ENCODE assay signal across 11 mouse cellular contexts in the genomic region with DNA sequence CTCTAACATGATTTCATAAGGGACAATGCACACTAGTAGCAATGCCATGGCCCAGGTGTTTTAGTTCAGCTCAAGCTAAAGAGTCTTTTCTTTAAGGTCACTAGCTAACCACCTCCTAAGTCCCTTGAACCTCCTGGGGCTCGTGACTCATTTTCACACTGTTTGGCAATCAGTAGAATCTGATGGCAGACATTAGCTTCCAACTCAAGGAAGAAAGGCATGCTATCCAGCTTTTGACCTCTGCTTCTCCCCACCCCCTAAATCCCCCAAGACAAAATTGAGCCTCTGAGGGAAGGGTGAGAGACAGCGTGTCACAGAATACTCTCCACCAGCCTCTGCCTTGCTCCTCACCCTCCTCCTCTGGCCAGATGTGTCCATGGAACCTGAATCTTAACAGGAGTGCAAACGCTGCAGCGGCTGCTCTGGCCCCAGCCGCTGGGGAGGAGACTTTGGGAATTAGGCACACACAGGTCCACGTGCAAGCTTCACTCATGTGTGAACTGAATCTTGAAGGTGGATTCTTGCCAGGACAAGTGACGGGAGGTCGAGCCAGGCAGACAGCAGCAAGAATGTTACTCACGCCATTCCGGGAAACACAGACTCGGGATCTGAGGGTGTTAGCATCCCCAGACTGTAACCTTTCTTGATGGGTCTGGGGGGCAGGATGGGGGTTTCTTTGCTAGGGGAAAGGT. TPM values are rescaled to one million over a fixed set of nuclear protein-coding genes. Genes with fewer than 3 reads are reported as not detected.
DNase-seq lines count a peak whose midpoint lies in the region; ATAC-seq and TF ChIP-seq lines count a peak whose summit lies in the region.
"Had no signal": no experiment of that assay in that cellular context is flagged by ENCODE, and none has a peak within 500 bp of the region (broad histone marks: within the 10 kb centered on the region; RNA-seq: fewer than 3 reads in every experiment).

No protein-coding gene starts in this region.

- no peak overlapping the region for H3K27ac ChIP-seq in hindbrain, embryonic 14.5 days
- no peak overlapping the region for H3K27ac ChIP-seq in hindbrain, embryonic 13.5 days
- no peak overlapping the region for H3K27ac ChIP-seq in midbrain, embryonic 15.5 days

- no peak overlapping the region for H3K9ac ChIP-seq in hindbrain, embryonic 14.5 days
- H3K9ac ChIP-seq in hindbrain, embryonic 13.5 days: no peak overlapping the region
- H3K9ac ChIP-seq in midbrain, embryonic 15.5 days: no peak overlapping the region

- WGBS in hindbrain, embryonic 14.5 days: 48% methylated on average over 11 of the region's 11 CpGs
- 50% methylated on average over 11 of the region's 11 CpGs for WGBS in hindbrain, embryonic 13.5 days
- 36% methylated on average over 11 of the region's 11 CpGs for WGBS in midbrain, embryonic 15.5 days

- no peaks in the 10 kb centered on the region for H3K36me3 ChIP-seq in hindbrain, embryonic 14.5 days (replicated peaks; ENCODE audit: control insufficient read depth, insufficient read depth)
- no peaks in the 10 kb centered on the region for H3K36me3 ChIP-seq in hindbrain, embryonic 13.5 days
- no peaks in the 10 kb centered on the region for H3K36me3 ChIP-seq in midbrain, embryonic 15.5 days (replicated peaks)

- no peak overlapping the region for H3K4me3 ChIP-seq in hindbrain, embryonic 14.5 days (replicated peaks; ENCODE audit: low read length)
- no peak overlapping the region for H3K4me3 ChIP-seq in hindbrain, embryonic 13.5 days
- H3K4me3 ChIP-seq in midbrain, embryonic 15.5 days: no peak overlapping the region

- no peak for TF ChIP-seq CTCF in brain, embryonic 14.5 days (IDR thresholded peaks at IDR 0.05; ENCODE audit: borderline replicate concordance, extremely low read depth, insufficient read depth, insufficient read length)

- no peaks in the 10 kb centered on the region for H3K27me3 ChIP-seq in hindbrain, embryonic 14.5 days (ENCODE audit: control insufficient read depth, insufficient read depth, low read length)
- no peaks in the 10 kb centered on the region for H3K27me3 ChIP-seq in hindbrain, embryonic 13.5 days
- no peaks in the 10 kb centered on the region for H3K27me3 ChIP-seq in midbrain, embryonic 15.5 days (replicated peaks)

- intact Hi-C loops in heart, postnatal 14 days (cut with DNase I): no loop called here

- no peak for ATAC-seq in hindbrain, embryonic 14.5 days (ENCODE audit: low FRiP score)
- ATAC-seq in hindbrain, embryonic 13.5 days (ENCODE audit: low FRiP score): no peak
- no peak for ATAC-seq in midbrain, embryonic 15.5 days (replicated peaks)

- H3K4me1 ChIP-seq in hindbrain, embryonic 14.5 days (replicated peaks; ENCODE audit: control insufficient read depth, insufficient read depth, low read length): no peaks in the 10 kb centered on the region
- H3K4me1 ChIP-seq in hindbrain, embryonic 13.5 days (replicated peaks): peaks cover 5% of the 10 kb centered on the region; the same call in 1 of the 2 replicates
- H3K4me1 ChIP-seq in midbrain, embryonic 15.5 days: no peaks in the 10 kb centered on the region

- no peak overlapping the region for H3K4me2 ChIP-seq in hindbrain, embryonic 14.5 days (replicated peaks)
- H3K4me2 ChIP-seq in hindbrain, embryonic 13.5 days: no peak overlapping the region
- no peak overlapping the region for H3K4me2 ChIP-seq in midbrain, embryonic 15.5 days

- TF ChIP-seq POLR2A in brain, embryonic 14.5 days (IDR thresholded peaks at IDR 0.05; ENCODE audit: borderline replicate concordance, extremely low read depth, insufficient read depth, insufficient read length, poor library complexity, severe bottlenecking): no peak

- peak; percentile 38 for DNase-seq in hindbrain, embryonic 14.5 days (ENCODE audit: low spot score)
- DNase-seq in brain, embryonic 14.5 days (ENCODE audit: low read depth): peak; percentile 72
- DNase-seq in heart, postnatal 14 days: peak; percentile 46 to 69
- peak; percentile 22 for DNase-seq in lung, postnatal 14 days
- DNase-seq in frontal cortex, postnatal 36 days (ENCODE audit: low spot score in 2 of 2): no peak
- no peak for DNase-seq in thymus, postnatal 36 days
- DNase-seq: liver had no signal

- H3K9me3 ChIP-seq in hindbrain, embryonic 14.5 days (ENCODE audit: control insufficient read depth, low read length): no peaks in the 10 kb centered on the region
- H3K9me3 ChIP-seq in hindbrain, embryonic 13.5 days: 0 out of 2 replicates have a peak, but pooled peaks cover 6% of the 10 kb centered on the region
- no peaks in the 10 kb centered on the region for H3K9me3 ChIP-seq in midbrain, embryonic 15.5 days

RNA-seq across cellular contexts. Expression of a gene that starts 30.7 kb away (rescaled TPM):
- 0.08 TPM in 1 of 2 replicates, not detected in the other for polyA plus RNA-seq in hindbrain, embryonic 14.5 days (2014; fragmentation: Nextera tagmentation; extraction: Ambion mirVana)
- polyA plus RNA-seq in hindbrain, embryonic 13.5 days (2015; fragmentation: Nextera tagmentation; extraction: Ambion mirVana): not detected in 2 replicates
- 0.08 and 0.10 TPM in 2 replicates for polyA plus RNA-seq in brain, embryonic 14.5 days (2012; rRNA removed)
- under 1 TPM; 0.07 to 0.14 TPM for total RNA-seq in heart, postnatal 14 days (2021)
- polyA plus RNA-seq in midbrain, embryonic 15.5 days (2015; fragmentation: Nextera tagmentation; extraction: Ambion mirVana): 0.09 TPM in 1 of 2 replicates, not detected in the other
- total RNA-seq: hematopoietic stem cell, adult 5-6 weeks had no signal
- polyA plus RNA-seq: neural tube, embryonic 14.5 days had no signal

Comparison
In these comparisons a context has a peak if more than half of its experiments do, and no peak if none do; other contexts are left out.
1. DNase-seq: peak in hindbrain, embryonic 14.5 days (single experiment), brain, embryonic 14.5 days (single experiment), heart, postnatal 14 days (2 of 2) and lung, postnatal 14 days (single experiment); none in frontal cortex, postnatal 36 days (0 of 2) and thymus, postnatal 36 days (0 of 2).